Comparison of ENCODE assay signal across 9 mouse cellular contexts in genomic region chr2:4316589-4316988, GRCm38 (mm10).
DNase-seq lines count a peak whose midpoint lies in the region; ATAC-seq lines count a peak whose summit lies in the region.
"Had no signal": no experiment of that assay in that cellular context is flagged by ENCODE, and none has a peak within 500 bp of the region (broad histone marks: within the 10 kb centered on the region; RNA-seq: fewer than 3 reads in every experiment).

No protein-coding gene starts in this region.

- WGBS in hindbrain, embryonic 11.5 days: 77% methylated on average over 2 of the region's 2 CpGs
- WGBS in hindbrain, embryonic 14.5 days: 85% methylated on average over 2 of the region's 2 CpGs

- H3K4me2 ChIP-seq in hindbrain, embryonic 11.5 days (replicated peaks; ENCODE audit: low read depth, low read length): no peak overlapping the region
- H3K4me2 ChIP-seq in hindbrain, embryonic 14.5 days (replicated peaks): no peak overlapping the region
- H3K4me2 ChIP-seq: liver, embryonic 13.5 days had no signal

- H3K27me3 ChIP-seq in hindbrain, embryonic 11.5 days (ENCODE audit: control insufficient read depth, insufficient read depth, low read length): no peaks in the 10 kb centered on the region
- no peaks in the 10 kb centered on the region for H3K27me3 ChIP-seq in hindbrain, embryonic 14.5 days (ENCODE audit: control insufficient read depth, insufficient read depth, low read length)
- H3K27me3 ChIP-seq: liver, embryonic 13.5 days had no signal

- H3K4me3 ChIP-seq in hindbrain, embryonic 11.5 days (ENCODE audit: low read depth, low read length): no peak overlapping the region
- no peak overlapping the region for H3K4me3 ChIP-seq in hindbrain, embryonic 14.5 days (replicated peaks; ENCODE audit: low read length)
- H3K4me3 ChIP-seq: liver, embryonic 13.5 days had no signal

- no peaks in the 10 kb centered on the region for H3K9me3 ChIP-seq in hindbrain, embryonic 11.5 days (ENCODE audit: control insufficient read depth, low read length)
- H3K9me3 ChIP-seq in hindbrain, embryonic 14.5 days (ENCODE audit: control insufficient read depth, low read length): no peaks in the 10 kb centered on the region
- H3K9me3 ChIP-seq: liver, embryonic 13.5 days had no signal

- H3K4me1 ChIP-seq in hindbrain, embryonic 11.5 days (replicated peaks; ENCODE audit: control insufficient read depth, insufficient read depth, low read length): no peaks in the 10 kb centered on the region
- H3K4me1 ChIP-seq in hindbrain, embryonic 14.5 days (replicated peaks; ENCODE audit: control insufficient read depth, insufficient read depth, low read length): no peaks in the 10 kb centered on the region
- H3K4me1 ChIP-seq: liver, embryonic 13.5 days had no signal

- peak; percentile 36 for DNase-seq in hindbrain, embryonic 11.5 days (ENCODE audit: low spot score)
- DNase-seq in hindbrain, embryonic 14.5 days (ENCODE audit: low spot score): no peak
- DNase-seq in thymus, postnatal 0 days (ENCODE audit: low spot score): peak; percentile 9
- DNase-seq in thymus, postnatal 36 days: no peak
- peak; percentile 18 for DNase-seq in embryo, embryonic 9.5 days (ENCODE audit: extremely low spot score)
- no peak for DNase-seq in spleen, postnatal 14 days (ENCODE audit: low spot score in 2 of 2)
- no peak for DNase-seq in right cerebral cortex, postnatal 36 days (ENCODE audit: low spot score in 2 of 2)
- DNase-seq: liver, embryonic 13.5 days had no signal

- no peaks in the 10 kb centered on the region for H3K36me3 ChIP-seq in hindbrain, embryonic 11.5 days (ENCODE audit: control insufficient read depth, insufficient read depth, low read length)
- H3K36me3 ChIP-seq in hindbrain, embryonic 14.5 days (replicated peaks; ENCODE audit: control insufficient read depth, insufficient read depth): no peaks in the 10 kb centered on the region
- H3K36me3 ChIP-seq: liver, embryonic 13.5 days had no signal

- no peak for ATAC-seq in hindbrain, embryonic 11.5 days (ENCODE audit: low FRiP score)
- no peak for ATAC-seq in hindbrain, embryonic 14.5 days (ENCODE audit: low FRiP score)
- ATAC-seq: hindbrain, embryonic 16.5 days had no signal

- H3K27ac ChIP-seq in hindbrain, embryonic 11.5 days (ENCODE audit: low read depth, low read length): no peak overlapping the region
- no peak overlapping the region for H3K27ac ChIP-seq in hindbrain, embryonic 14.5 days
- H3K27ac ChIP-seq: liver, embryonic 13.5 days had no signal

- no peak overlapping the region for H3K9ac ChIP-seq in hindbrain, embryonic 11.5 days (ENCODE audit: low read depth, low read length)
- no peak overlapping the region for H3K9ac ChIP-seq in hindbrain, embryonic 14.5 days
- H3K9ac ChIP-seq: liver, embryonic 13.5 days had no signal

Comparison
In these comparisons a context has a peak if more than half of its experiments do, and no peak if none do; other contexts are left out.
1. DNase-seq: peak in hindbrain, embryonic 11.5 days (single experiment), thymus, postnatal 0 days (single experiment) and embryo, embryonic 9.5 days (single experiment); none in hindbrain, embryonic 14.5 days (single experiment), thymus, postnatal 36 days (0 of 2), spleen, postnatal 14 days (0 of 2) and right cerebral cortex, postnatal 36 days (0 of 2).